Mouse (Mus musculus): Measurements from ENCODE around the gene Mcpt8. TPM values are rescaled to one million over a fixed set of nuclear protein-coding genes. Genes with fewer than 3 reads are reported as not detected.
"Not testable (repeated sequence)": the region's sequence is repeated elsewhere in the genome, so short reads cannot be mapped to it uniquely, and the experiment has no call there.

Gene Mcpt8
- total RNA-seq (2014; rRNA removed; ENCODE audit: low replicate concordance), result not detected in 2 replicates
- polyA plus RNA-seq (2015; fragmentation: Nextera tagmentation; extraction: Ambion mirVana), result 0.22 and 0.38 TPM in 2 replicates

GRCm38 (mm10) chr14:56085167-56085566, at the start of gene Mcpt8:
TSS of gene Mcpt8 (minus strand) at chr14:56085273.
- Histone ChIP-seq H3K9ac (replicated peaks; ENCODE audit: low read depth, low read length) (no peak within 1 kb of the TSS), H3K4me2 (ENCODE audit: low read depth, low read length) (no peak within 1 kb of the TSS), H3K4me3 (ENCODE audit: low read depth, low read length) (no peak within 1 kb of the TSS), H3K4me1 (ENCODE audit: control insufficient read depth, insufficient read depth) (no peaks in the 10 kb centered on the region), H3K27me3 (ENCODE audit: control insufficient read depth, insufficient read depth, low read length) (no peaks in the 10 kb centered on the region), H3K27ac (ENCODE audit: low read depth) (no peak within 1 kb of the TSS), H3K36me3 (replicated peaks; ENCODE audit: control insufficient read depth, insufficient read depth, low read length) (no peaks in the 10 kb centered on the region), H3K9me3 (replicated peaks; ENCODE audit: control insufficient read depth, low read length) (no peaks in the 10 kb centered on the region)
- TF ChIP-seq EP300 (IDR thresholded peaks at IDR 0.05; ENCODE audit: low read depth), result no peak
- TF ChIP-seq CTCF (IDR thresholded peaks at IDR 0.05; ENCODE audit: low read depth), result no peak
- 91% methylated on average over 2 of the region's 2 CpGs for WGBS
- DNase-seq (ENCODE audit: low spot score) (no peak), ATAC-seq (ENCODE audit: insufficient read depth, low read depth) (no peak)

DNA sequence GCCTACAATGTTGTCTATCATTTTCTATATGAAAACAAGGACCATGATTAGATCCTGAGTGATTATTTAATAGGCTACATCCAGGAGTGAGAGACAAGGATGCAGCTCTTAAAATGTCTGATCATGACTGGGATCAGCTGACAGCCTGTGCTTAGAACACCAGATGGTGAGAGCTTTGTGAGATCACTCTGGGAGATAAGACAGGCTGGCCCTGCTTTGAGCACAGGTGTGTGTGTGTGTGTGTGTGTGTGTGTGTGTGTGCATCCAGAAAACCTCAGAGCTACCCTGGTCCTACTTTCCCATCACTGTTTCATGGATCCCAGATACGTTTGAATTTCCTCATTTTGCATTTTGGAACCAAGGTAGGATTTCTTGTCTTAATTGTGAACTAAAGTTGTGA, 48.6 kb upstream of the Mcpt8 start:
- not testable (repeated sequence) for H3K9me3 ChIP-seq (replicated peaks; ENCODE audit: control insufficient read depth, low read length); H3K27ac ChIP-seq (ENCODE audit: low read depth); H3K4me2 ChIP-seq (ENCODE audit: low read depth, low read length); H3K4me1 ChIP-seq (ENCODE audit: control insufficient read depth, insufficient read depth); H3K9ac ChIP-seq (replicated peaks; ENCODE audit: low read depth, low read length); DNase-seq (ENCODE audit: low spot score); ATAC-seq (ENCODE audit: insufficient read depth, low read depth); H3K4me3 ChIP-seq (ENCODE audit: low read depth, low read length); H3K27me3 ChIP-seq (ENCODE audit: control insufficient read depth, insufficient read depth, low read length); H3K36me3 ChIP-seq (replicated peaks; ENCODE audit: control insufficient read depth, insufficient read depth, low read length)
- WGBS, result 65% methylated on average over 1 of the region's 1 CpGs

GRCm38 (mm10) chr14:56132508-56132907, 47.4 kb upstream of the Mcpt8 start, which contains the start of gene Gzmd:
TSS of gene Gzmd (minus strand) at chr14:56132608.
- H3K9me3 ChIP-seq (replicated peaks; ENCODE audit: control insufficient read depth, low read length); ATAC-seq (ENCODE audit: insufficient read depth, low read depth); H3K4me3 ChIP-seq (ENCODE audit: low read depth, low read length); H3K4me1 ChIP-seq (ENCODE audit: control insufficient read depth, insufficient read depth); H3K36me3 ChIP-seq (replicated peaks; ENCODE audit: control insufficient read depth, insufficient read depth, low read length); H3K27ac ChIP-seq (ENCODE audit: low read depth); H3K4me2 ChIP-seq (ENCODE audit: low read depth, low read length); H3K9ac ChIP-seq (replicated peaks; ENCODE audit: low read depth, low read length); DNase-seq (ENCODE audit: low spot score); H3K27me3 ChIP-seq (ENCODE audit: control insufficient read depth, insufficient read depth, low read length): not testable (repeated sequence)
- WGBS, result 62% methylated on average over 2 of the region's 2 CpGs

DNA sequence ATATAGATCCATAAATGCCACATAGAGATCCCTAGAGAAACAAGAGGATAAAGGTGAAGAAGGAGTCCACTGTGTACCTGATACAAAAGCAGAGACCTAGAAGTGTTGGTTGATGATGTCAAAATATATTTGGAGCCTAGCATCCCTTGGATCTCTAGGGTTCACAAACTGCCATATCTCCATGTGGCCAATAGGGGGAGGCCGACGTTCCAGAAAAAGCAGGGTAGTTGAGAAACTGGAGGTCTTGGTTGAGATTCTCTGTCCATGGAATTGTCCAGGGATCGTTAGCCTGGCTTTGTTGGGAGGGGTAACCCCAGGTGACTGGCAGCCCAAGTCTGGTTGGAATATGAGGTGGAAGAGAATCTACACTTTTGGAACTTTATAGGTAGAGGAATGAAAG, 43.3 kb upstream of the Mcpt8 start:
- H3K27me3 ChIP-seq (ENCODE audit: control insufficient read depth, insufficient read depth, low read length), result no peaks in the 10 kb centered on the region
- no peak overlapping the region for H3K27ac ChIP-seq (ENCODE audit: low read depth)
- ATAC-seq (ENCODE audit: insufficient read depth, low read depth) (no peak), DNase-seq (ENCODE audit: low spot score) (no peak)
- H3K4me3 ChIP-seq (ENCODE audit: low read depth, low read length), result no peak overlapping the region
- TF ChIP-seq CTCF (IDR thresholded peaks at IDR 0.05; ENCODE audit: low read depth) (peak; percentile 17; the same call in 1 of the 2 replicates), EP300 (IDR thresholded peaks at IDR 0.05; ENCODE audit: low read depth) (no peak)
- no peaks in the 10 kb centered on the region for H3K4me1 ChIP-seq (ENCODE audit: control insufficient read depth, insufficient read depth)
- 41% methylated on average over 3 of the region's 3 CpGs for WGBS
- no peak overlapping the region for H3K4me2 ChIP-seq (ENCODE audit: low read depth, low read length)
- no peaks in the 10 kb centered on the region for H3K9me3 ChIP-seq (replicated peaks; ENCODE audit: control insufficient read depth, low read length)
- H3K9ac ChIP-seq (replicated peaks; ENCODE audit: low read depth, low read length), result no peak overlapping the region
- H3K36me3 ChIP-seq (replicated peaks; ENCODE audit: control insufficient read depth, insufficient read depth, low read length), result no peaks in the 10 kb centered on the region

DNA sequence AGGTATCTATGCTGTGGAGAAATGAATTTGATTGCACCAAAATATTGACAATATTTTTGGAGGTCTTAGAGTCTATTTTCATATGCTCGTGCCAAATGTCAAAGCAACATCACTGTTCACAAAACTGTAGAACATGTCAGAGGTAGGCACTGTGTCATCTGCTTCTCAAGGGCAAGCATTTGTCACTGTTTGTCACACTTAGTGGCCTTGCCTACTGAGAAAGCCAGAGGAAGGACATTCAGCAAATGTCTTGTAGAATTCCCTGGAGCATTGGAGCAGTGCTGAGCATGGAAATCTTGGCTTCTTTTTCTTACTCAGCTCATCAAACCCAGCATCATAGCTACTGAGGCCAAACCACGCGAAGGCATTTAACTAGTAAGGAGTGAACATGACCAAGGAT, 38.4 kb upstream of the Mcpt8 start:
- Histone ChIP-seq H3K27me3 (ENCODE audit: control insufficient read depth, insufficient read depth, low read length) (no peaks in the 10 kb centered on the region), H3K9ac (replicated peaks; ENCODE audit: low read depth, low read length) (no peak overlapping the region), H3K4me2 (ENCODE audit: low read depth, low read length) (no peak overlapping the region), H3K27ac (ENCODE audit: low read depth) (no peak overlapping the region), H3K4me1 (ENCODE audit: control insufficient read depth, insufficient read depth) (no peaks in the 10 kb centered on the region), H3K36me3 (replicated peaks; ENCODE audit: control insufficient read depth, insufficient read depth, low read length) (no peaks in the 10 kb centered on the region), H3K9me3 (replicated peaks; ENCODE audit: control insufficient read depth, low read length) (no peaks in the 10 kb centered on the region), H3K4me3 (ENCODE audit: low read depth, low read length) (no peak overlapping the region)
- DNase-seq (ENCODE audit: low spot score) (no peak), ATAC-seq (ENCODE audit: insufficient read depth, low read depth) (no peak)
- WGBS, result 81% methylated on average over 3 of the region's 3 CpGs
- TF ChIP-seq EP300 (IDR thresholded peaks at IDR 0.05; ENCODE audit: low read depth) (no peak), CTCF (IDR thresholded peaks at IDR 0.05; ENCODE audit: low read depth) (no peak)

DNA sequence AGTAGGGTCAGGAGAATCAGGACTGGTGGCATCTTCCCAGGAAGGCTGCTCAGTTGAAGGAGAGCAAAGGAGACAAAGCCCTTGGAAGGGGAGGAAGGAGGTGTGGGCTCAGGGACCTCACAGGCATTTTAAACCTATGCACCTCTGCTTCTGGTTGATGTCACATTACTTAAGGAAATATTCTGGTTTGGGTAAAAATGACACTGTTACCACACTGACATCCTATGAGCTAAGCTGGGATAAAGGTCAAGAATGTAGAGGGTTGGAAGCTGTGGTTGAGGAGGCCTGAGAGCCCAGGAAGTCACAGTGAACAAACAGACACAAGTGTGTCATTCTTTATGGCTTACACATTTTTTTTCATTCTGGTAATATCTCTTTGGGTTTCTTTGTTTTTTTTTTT, 35.5 kb upstream of the Mcpt8 start, which contains the start of gene Gzme:
Gene Gzme (minus strand): TSS at position 101 of the 400 bp plus-strand sequence.
- Histone ChIP-seq H3K36me3 (replicated peaks; ENCODE audit: control insufficient read depth, insufficient read depth, low read length) (no peaks in the 10 kb centered on the region), H3K27ac (ENCODE audit: low read depth) (no peak within 1 kb of the TSS), H3K27me3 (ENCODE audit: control insufficient read depth, insufficient read depth, low read length) (no peaks in the 10 kb centered on the region), H3K9me3 (replicated peaks; ENCODE audit: control insufficient read depth, low read length) (no peaks in the 10 kb centered on the region), H3K4me3 (ENCODE audit: low read depth, low read length) (no peak within 1 kb of the TSS), H3K9ac (replicated peaks; ENCODE audit: low read depth, low read length) (no peak within 1 kb of the TSS), H3K4me1 (ENCODE audit: control insufficient read depth, insufficient read depth) (no peaks in the 10 kb centered on the region), H3K4me2 (ENCODE audit: low read depth, low read length) (no peak within 1 kb of the TSS)
- ATAC-seq (ENCODE audit: insufficient read depth, low read depth) (no peak), DNase-seq (ENCODE audit: low spot score) (no peak)
- TF ChIP-seq EP300 (IDR thresholded peaks at IDR 0.05; ENCODE audit: low read depth) (no peak), CTCF (IDR thresholded peaks at IDR 0.05; ENCODE audit: low read depth) (no peak)

DNA sequence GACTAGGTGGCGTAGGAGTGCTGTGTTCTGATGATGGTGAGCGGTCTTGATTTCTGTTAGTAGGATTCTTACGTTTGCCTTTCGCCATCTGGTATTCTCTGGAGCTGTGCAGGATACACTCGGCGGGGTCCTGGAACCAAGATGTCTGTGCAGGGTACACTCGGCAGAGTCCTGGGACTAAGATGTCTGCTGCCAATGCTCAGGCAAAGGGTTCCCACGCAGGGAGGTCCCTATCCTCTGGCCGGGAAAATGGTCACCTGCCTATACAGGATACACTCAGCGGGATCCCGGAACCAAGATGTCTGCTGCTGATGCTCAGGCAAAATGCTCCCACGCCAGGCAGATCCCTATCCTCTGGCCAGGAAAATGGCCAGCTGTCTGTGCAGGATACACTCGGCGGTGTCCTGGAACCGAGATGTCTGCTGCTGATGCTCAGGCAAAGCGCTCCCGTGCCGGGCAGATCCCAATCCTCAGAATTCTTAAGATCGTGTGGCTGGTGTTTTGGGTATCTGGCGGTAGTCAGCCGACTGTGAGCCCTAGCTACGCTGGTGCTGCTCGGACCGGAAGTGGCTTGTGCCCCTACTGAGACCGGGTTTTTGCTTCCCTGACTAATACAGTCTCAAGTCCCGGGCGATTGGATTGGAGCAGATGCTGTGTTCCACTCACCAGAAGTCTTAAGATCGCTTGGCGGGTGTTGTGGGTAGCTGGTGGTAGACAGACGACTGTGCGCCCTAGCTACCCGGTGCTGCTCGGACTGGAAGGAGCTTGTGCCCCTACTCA, 30.6 kb upstream of the Mcpt8 start:
- H3K36me3 ChIP-seq (replicated peaks; ENCODE audit: control insufficient read depth, insufficient read depth, low read length); H3K4me2 ChIP-seq (ENCODE audit: low read depth, low read length); H3K4me3 ChIP-seq (ENCODE audit: low read depth, low read length); H3K9me3 ChIP-seq (replicated peaks; ENCODE audit: control insufficient read depth, low read length); ATAC-seq (ENCODE audit: insufficient read depth, low read depth); DNase-seq (ENCODE audit: low spot score); H3K27me3 ChIP-seq (ENCODE audit: control insufficient read depth, insufficient read depth, low read length); H3K9ac ChIP-seq (replicated peaks; ENCODE audit: low read depth, low read length); H3K27ac ChIP-seq (ENCODE audit: low read depth); H3K4me1 ChIP-seq (ENCODE audit: control insufficient read depth, insufficient read depth): not testable (repeated sequence)
- 83% methylated on average over 33 of the region's 33 CpGs for WGBS

All from heart, postnatal 0 days (tissue).